Mouse (Mus musculus): ENCODE measurements around the gene Gspt1. TPM values are rescaled to one million over a fixed set of nuclear protein-coding genes. Genes with fewer than 3 reads are reported as not detected.

The Gspt1 gene
- total and polyA plus RNA-seq, 3 experiments = 84.4 to 547 (median 376) TPM

DNA sequence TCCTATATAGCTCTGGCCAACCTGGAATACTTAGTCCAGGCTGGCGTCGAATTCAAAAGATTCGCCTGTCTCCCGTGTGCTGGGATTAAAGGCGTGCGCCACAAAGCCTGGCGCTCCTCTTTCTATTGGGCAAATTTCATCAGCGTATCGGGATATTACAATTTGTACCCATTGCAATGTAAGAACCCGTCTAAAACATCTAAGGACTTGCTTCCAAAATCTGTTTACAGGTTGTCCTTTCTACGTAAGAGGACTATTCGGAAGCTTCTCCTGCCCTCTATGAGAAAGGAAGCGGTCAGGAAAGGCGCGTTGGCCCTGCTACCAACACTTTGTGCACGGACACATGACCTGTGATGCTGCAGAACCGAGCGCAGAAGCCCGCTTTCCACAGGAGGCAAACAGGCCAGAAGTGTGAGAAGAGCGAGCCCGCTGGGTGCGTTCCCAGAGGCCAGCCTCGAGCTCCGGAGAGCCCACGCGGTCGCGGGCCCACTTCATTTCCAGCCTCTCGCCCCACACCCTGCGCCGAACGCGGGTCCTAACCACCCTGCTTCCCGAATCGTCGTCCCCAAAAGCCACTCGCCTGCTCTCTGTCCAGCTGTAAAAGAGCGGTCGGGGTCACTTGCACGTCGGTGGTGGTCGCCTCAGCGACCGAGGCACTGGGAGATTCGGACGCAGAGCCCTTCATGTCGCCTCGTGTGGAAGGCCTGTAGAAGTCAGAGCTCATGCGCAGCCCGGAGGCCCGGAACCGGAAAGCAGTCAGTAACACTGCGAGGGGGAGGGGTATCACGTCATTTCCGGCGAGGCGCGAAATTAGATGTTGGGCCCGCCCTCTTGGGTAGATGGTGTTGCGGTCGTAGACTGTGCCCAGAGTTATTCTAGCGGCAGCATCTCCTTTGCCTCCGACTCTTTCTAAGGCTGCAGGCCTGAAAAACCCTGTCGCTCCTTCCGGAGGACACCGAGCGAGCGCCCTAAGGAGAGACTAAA, 51.3 kb downstream of the Gspt1 start, which contains the start of gene Rsl1d1:
Rsl1d1 (minus strand) TSS at position 761 of the 984 bp plus-strand sequence.
- peak within 1 kb of the TSS; percentile 95 for H3K9ac ChIP-seq (ENCODE audit: control insufficient read depth, low read depth, low read length, poor library complexity, severe bottlenecking)
- H3K9me3 ChIP-seq (replicated peaks; ENCODE audit: insufficient read depth, low read length) = no peaks in the 10 kb centered on the region
- H3K27me3 ChIP-seq (ENCODE audit: control insufficient read depth in 1 of 2, insufficient read depth in 2 of 2, low read length in 2 of 2) = no peaks in the 10 kb centered on the region
- H3K36me3 ChIP-seq (ENCODE audit: control insufficient read depth in 1 of 2, insufficient read depth in 2 of 2, low read length in 2 of 2) = peaks cover 22 to 46% of the 10 kb centered on the region in 2 experiments
- peak within 1 kb of the TSS; percentile 80 to 84 for H3K4me3 ChIP-seq (ENCODE audit: control insufficient read depth in 1 of 2, insufficient read depth in 1 of 2, low read depth in 2 of 2, low read length in 2 of 2)
- no peak for TF ChIP-seq MYB (IDR thresholded peaks at IDR 0.05; ENCODE audit: low read depth, low read length)
- TF ChIP-seq TBP (IDR thresholded peaks at IDR 0.05; ENCODE audit: low read depth, low read length) = peak; percentile 96
- TF ChIP-seq JUND (IDR thresholded peaks at IDR 0.05; ENCODE audit: low read depth, low read length) = no peak
- peak; percentile 74 for TF ChIP-seq MAZ (IDR thresholded peaks at IDR 0.05; ENCODE audit: low read depth, low read length)
- TF ChIP-seq RCOR1 (IDR thresholded peaks at IDR 0.05; ENCODE audit: low read depth, low read length) = 0 out of 2 replicates have a peak, but pooled peaks have one; percentile 39
- no peak for TF ChIP-seq USF2 (IDR thresholded peaks at IDR 0.05; ENCODE audit: borderline replicate concordance in 1 of 2, insufficient read depth in 1 of 2, low read depth in 1 of 2, low read length in 2 of 2)
- peak; percentile 24; the same call in 1 of the 2 replicates for TF ChIP-seq USF1 (IDR thresholded peaks at IDR 0.05; ENCODE audit: low read depth, low read length)
- peak; percentile 89 for TF ChIP-seq SIN3A (IDR thresholded peaks at IDR 0.05; ENCODE audit: low read length)
- TF ChIP-seq KAT2A (conservative IDR thresholded peaks at IDR 0.05; ENCODE audit: low read depth, low read length) = peak; percentile 79
- no peak for TF ChIP-seq GABPA (IDR thresholded peaks at IDR 0.05; ENCODE audit: low read depth, low read length)
- TF ChIP-seq POLR2AphosphoS5 (IDR thresholded peaks at IDR 0.05; ENCODE audit: borderline replicate concordance, low read depth, low read length) = peak; percentile 76; the same call in 1 of the 2 replicates
- TF ChIP-seq MXI1 (IDR thresholded peaks at IDR 0.05; ENCODE audit: low read depth, low read length) = peak; percentile 89
- peak; percentile 98 for TF ChIP-seq POLR2AphosphoS2 (IDR thresholded peaks at IDR 0.05; ENCODE audit: low read length)
- peak; percentile 87 for TF ChIP-seq ZMIZ1 (IDR thresholded peaks at IDR 0.05; ENCODE audit: low read depth, low read length)
- peak; percentile 97 for TF ChIP-seq MYC (IDR thresholded peaks at IDR 0.05; ENCODE audit: low read depth, low read length)
- TF ChIP-seq ZKSCAN1 (IDR thresholded peaks at IDR 0.05; ENCODE audit: low read depth, low read length) = no peak
- peak; percentile 93 for TF ChIP-seq HCFC1 (IDR thresholded peaks at IDR 0.05; ENCODE audit: low read depth, low read length)
- TF ChIP-seq E2F4 (IDR thresholded peaks at IDR 0.05; ENCODE audit: borderline replicate concordance, low read depth, low read length) = peak; percentile 97
- peak; percentile 74 for TF ChIP-seq ELF1 (IDR thresholded peaks at IDR 0.05; ENCODE audit: low read depth, low read length)
- TF ChIP-seq EP300 (IDR thresholded peaks at IDR 0.05; ENCODE audit: low read depth in 1 of 2, low read length in 2 of 2) = peak in 1 of 2 experiments; percentile 26; a peak in 2 of 4 replicates
- peak; percentile 74 for TF ChIP-seq TCF12 (IDR thresholded peaks at IDR 0.05; ENCODE audit: low read depth, low read length)
- peak; percentile 74 to 99; a peak in 3 of 4 replicates for TF ChIP-seq POLR2A (IDR thresholded peaks at IDR 0.05; ENCODE audit: control insufficient read depth in 1 of 2, insufficient read depth in 1 of 2, low read depth in 1 of 2, low read length in 2 of 2, poor library complexity in 1 of 2)
- peak; percentile 46; the same call in 1 of the 2 replicates for TF ChIP-seq ETS1 (IDR thresholded peaks at IDR 0.05; ENCODE audit: low read depth, low read length)
- peak; percentile 63; the same call in 1 of the 2 replicates for TF ChIP-seq CHD2 (IDR thresholded peaks at IDR 0.05; ENCODE audit: low read length)
- peak; percentile 88 for TF ChIP-seq NRF1 (IDR thresholded peaks at IDR 0.05; ENCODE audit: insufficient read depth, low read depth, low read length, poor library complexity, severe bottlenecking)
- peak; percentile 87 for TF ChIP-seq MAX (IDR thresholded peaks at IDR 0.05; ENCODE audit: low read length)
- TF ChIP-seq UBTF (IDR thresholded peaks at IDR 0.05; ENCODE audit: borderline replicate concordance, insufficient read depth, low read depth, low read length) = no peak
- TF ChIP-seq NELFE (IDR thresholded peaks at IDR 0.05; ENCODE audit: low read depth, low read length) = peak; percentile 99
- DNase-seq (ENCODE audit: low read depth, low spot score) = peak; percentile 98
- peaks cover 2 to 18% of the 10 kb centered on the region in 2 experiments; a peak in 3 of 4 replicates for H3K4me1 ChIP-seq (ENCODE audit: control insufficient read depth in 1 of 2, insufficient read depth in 2 of 2, low read length in 2 of 2)
- peak within 1 kb of the TSS; percentile 71 for H3K27ac ChIP-seq (ENCODE audit: control insufficient read depth, low read depth, low read length)
- peaks cover 47% of the 10 kb centered on the region for H3K79me2 ChIP-seq (ENCODE audit: control insufficient read depth, insufficient read depth, low read length, poor library complexity)

All from MEL (cell line).